Mouse (Mus musculus) left cerebral cortex, postnatal 14 days (tissue): ENCODE data around the gene Arf1. TPM values are rescaled to one million over a fixed set of nuclear protein-coding genes. Genes with fewer than 3 reads are reported as not detected.
"Not testable (repeated sequence)": the region's sequence is repeated elsewhere in the genome, so short reads cannot be mapped to it uniquely, and the experiment has no call there.

ENCODE experiments used
- DNase-seq, 2 experiments: peaks; one replicate each; pipeline ENCODE4 v3.0.0; 2021 to 2022; ENCODE audit warnings: low spot score in 2 of 2, mixed read lengths in 1 of 2
- intact Hi-C: fragments of 180-260 bp; cut with DNase I; formaldehyde crosslinking; loops from one replicate; pipeline ENCODE4 v1.15.1; 2025
- total RNA-seq, 2 experiments: library from RNA; stranded (reverse); gene quantifications; 2 replicates each; pipeline ENCODE4 v1.2.3; 2021

Gene Arf1
- total RNA-seq, 2 experiments from 2014 or later = 417 to 455 TPM

- DNase-seq = peak; percentile 46 to 58
- intact Hi-C loops = loop anchor here (5.0 kb wide), 1 partner anchor 252 kb away; no protein-coding TSS in a partner anchor
Measured at GRCm38 (mm10) chr11:59230144-59230760, 2.2 kb upstream of the Arf1 start.

- intact Hi-C loops = no loop called here
- DNase-seq = no peak
Measured at GRCm38 (mm10) chr11:59227604-59228121, 407 bp downstream of the Arf1 start.

GRCm38 (mm10) chr11:59226787-59227603 is 1.1 kb downstream of the Arf1 start:
- peak in 1 of 2 experiments; percentile 39 for DNase-seq
- intact Hi-C loops = no loop called here

- intact Hi-C loops = no loop called here
Measured at GRCm38 (mm10) chr11:59226251-59226650, 1.8 kb downstream of the Arf1 start.

GRCm38 (mm10) chr11:59225167-59225566 is 2.9 kb downstream of the Arf1 start:
- intact Hi-C loops = no loop called here
- no peak for DNase-seq

More at GRCm38 (mm10) chr11:59226251-59226650, 1.8 kb downstream of the Arf1 start:
- no peak for DNase-seq

GRCm38 (mm10) chr11:59224470-59224869 is 3.6 kb downstream of the Arf1 start:
- DNase-seq = no peak
- intact Hi-C loops = no loop called here

- no peak for DNase-seq
- intact Hi-C loops = no loop called here
Measured at GRCm38 (mm10) chr11:59224025-59224424, 4.0 kb downstream of the Arf1 start.

- no peak for DNase-seq
- intact Hi-C loops = no loop called here
Measured at GRCm38 (mm10) chr11:59222306-59222705, 5.8 kb downstream of the Arf1 start.

GRCm38 (mm10) chr11:59221604-59222003 is 6.5 kb downstream of the Arf1 start:
- intact Hi-C loops = no loop called here

GRCm38 (mm10) chr11:59219064-59219463 is 9.0 kb downstream of the Arf1 start:
- intact Hi-C loops = no loop called here
- no peak for DNase-seq

More at GRCm38 (mm10) chr11:59221604-59222003, 6.5 kb downstream of the Arf1 start:
- DNase-seq = no peak

- intact Hi-C loops = no loop called here
- DNase-seq = no peak
Measured at GRCm38 (mm10) chr11:59218389-59218998, 9.6 kb downstream of the Arf1 start.

GRCm38 (mm10) chr11:59216955-59217354 is 11.1 kb downstream of the Arf1 start:
- DNase-seq = peak; percentile 30 to 49
- intact Hi-C loops = no loop called here

GRCm38 (mm10) chr11:59212892-59213494 is 15.1 kb downstream of the Arf1 start:
- intact Hi-C loops = no loop called here
- DNase-seq = no peak

GRCm38 (mm10) chr11:59212320-59212719 is 15.8 kb downstream of the Arf1 start:
- DNase-seq, intact Hi-C loops: not testable (repeated sequence)

- intact Hi-C loops, DNase-seq: not testable (repeated sequence)
Measured at GRCm38 (mm10) chr11:59211561-59211960, 16.5 kb downstream of the Arf1 start.

- intact Hi-C loops = no loop called here
- DNase-seq = no peak
Measured at GRCm38 (mm10) chr11:59210020-59210419, 18.1 kb downstream of the Arf1 start.

GRCm38 (mm10) chr11:59209580-59209979 is 18.5 kb downstream of the Arf1 start:
- DNase-seq = no peak
- intact Hi-C loops = no loop called here

GRCm38 (mm10) chr11:59209003-59209441 is 19.0 kb downstream of the Arf1 start:
- intact Hi-C loops = no loop called here
- peak; percentile 56 to 80 for DNase-seq

GRCm38 (mm10) chr11:59208153-59208831 is 19.8 kb downstream of the Arf1 start, which contains the start of gene 2310033P09Rik:
Gene 2310033P09Rik, plus strand, starts transcription at chr11:59208321.
- intact Hi-C loops = no loop called here
- DNase-seq = peak; percentile 95 to 97
